Mouse (Mus musculus): ENCODE data around the gene Wwox.

The Wwox gene

GRCm38 (mm10) chr8:115063623-115064022 lies 624.2 kb downstream of the Wwox start:
- no peak for DNase-seq

GRCm38 (mm10) chr8:115064691-115065090 lies 625.2 kb downstream of the Wwox start:
- DNase-seq = no peak

GRCm38 (mm10) chr8:115065386-115065785 lies 625.9 kb downstream of the Wwox start:
- no peak for DNase-seq

GRCm38 (mm10) chr8:115066550-115067058 lies 627.1 kb downstream of the Wwox start:
- no peak for DNase-seq

- DNase-seq = no peak
These were observed 629.3 kb downstream of the Wwox start for GRCm38 (mm10) chr8:115068723-115069122.

- DNase-seq = no peak
These were observed 630.8 kb downstream of the Wwox start for GRCm38 (mm10) chr8:115070225-115070624.

- DNase-seq = no peak
These were observed 631.8 kb downstream of the Wwox start for GRCm38 (mm10) chr8:115071231-115071630.

- no peak for DNase-seq
These were observed 638.8 kb downstream of the Wwox start for GRCm38 (mm10) chr8:115078296-115078695.

GRCm38 (mm10) chr8:115081302-115082207 lies 642.1 kb downstream of the Wwox start:
- DNase-seq = no peak

- DNase-seq = no peak
These were observed 648.7 kb downstream of the Wwox start for GRCm38 (mm10) chr8:115088162-115088561.

GRCm38 (mm10) chr8:115089744-115090143 lies 650.3 kb downstream of the Wwox start:
- DNase-seq = no peak

GRCm38 (mm10) chr8:115090202-115090601 lies 650.7 kb downstream of the Wwox start:
- no peak for DNase-seq

- peak; percentile 36 for DNase-seq
These were observed 656.1 kb downstream of the Wwox start for GRCm38 (mm10) chr8:115095548-115095947.

- no peak for DNase-seq
These were observed 658.6 kb downstream of the Wwox start for GRCm38 (mm10) chr8:115097988-115098562.

GRCm38 (mm10) chr8:115109309-115109708 lies 669.9 kb downstream of the Wwox start:
- no peak for DNase-seq

- DNase-seq = no peak
These were observed 671.0 kb downstream of the Wwox start for GRCm38 (mm10) chr8:115110423-115110822.

- no peak for DNase-seq
These were observed 672.6 kb downstream of the Wwox start for GRCm38 (mm10) chr8:115112062-115112461.

- DNase-seq = no peak
These were observed 675.0 kb downstream of the Wwox start for GRCm38 (mm10) chr8:115114498-115114897.

GRCm38 (mm10) chr8:115126081-115126480 lies 686.6 kb downstream of the Wwox start:
- no peak for DNase-seq

- DNase-seq = no peak
These were observed 687.2 kb downstream of the Wwox start for GRCm38 (mm10) chr8:115126674-115127073.

- DNase-seq = no peak
These were observed 689.9 kb downstream of the Wwox start for GRCm38 (mm10) chr8:115129307-115129706.

- DNase-seq = no peak
These were observed 693.7 kb downstream of the Wwox start for GRCm38 (mm10) chr8:115133119-115133518.

- no peak for DNase-seq
These were observed 694.3 kb downstream of the Wwox start for GRCm38 (mm10) chr8:115133711-115134218.

- DNase-seq = no peak
These were observed 697.4 kb downstream of the Wwox start for GRCm38 (mm10) chr8:115136888-115137287.
